Mouse (Mus musculus) cerebellum, adult 11 months (tissue): Measurements from ENCODE around the gene Galr2.

Source experiments
- DNase-seq: peaks from one replicate; pipeline ENCODE4 v3.0.0; 2022

Gene Galr2

GRCm38 (mm10) chr11:116307762-116308531 lies 27.2 kb downstream of the Galr2 start:
- no peak for DNase-seq

GRCm38 (mm10) chr11:116309601-116310000 lies 28.9 kb downstream of the Galr2 start:
- no peak for DNase-seq

DNA sequence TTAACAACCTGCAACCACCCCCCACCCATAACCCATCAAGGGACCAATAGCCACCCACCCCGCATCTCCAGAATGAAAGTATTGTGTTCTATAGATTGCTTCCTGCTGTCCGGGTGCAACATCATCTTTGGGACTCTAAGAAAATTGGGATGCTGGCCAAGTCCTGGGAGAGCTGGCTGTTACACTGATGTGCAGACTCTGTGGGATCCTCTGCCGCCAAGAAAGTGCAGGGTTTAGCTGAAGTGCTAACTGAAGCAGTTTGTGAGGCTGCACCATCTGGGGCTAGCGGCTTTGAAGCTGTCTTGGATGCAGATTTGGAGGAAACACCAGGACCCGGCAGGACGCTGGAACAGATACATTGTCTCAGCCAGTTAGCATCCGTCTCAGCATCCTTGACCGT lies 30.4 kb downstream of the Galr2 start:
- no peak for DNase-seq

- DNase-seq: no peak
Observed at GRCm38 (mm10) chr11:116312359-116312758, 31.6 kb downstream of the Galr2 start.

- DNase-seq: peak; percentile 78
Observed at GRCm38 (mm10) chr11:116318719-116319659, 38.2 kb downstream of the Galr2 start.

GRCm38 (mm10) chr11:116326963-116327603 lies 46.3 kb downstream of the Galr2 start:
- DNase-seq: no peak

DNA sequence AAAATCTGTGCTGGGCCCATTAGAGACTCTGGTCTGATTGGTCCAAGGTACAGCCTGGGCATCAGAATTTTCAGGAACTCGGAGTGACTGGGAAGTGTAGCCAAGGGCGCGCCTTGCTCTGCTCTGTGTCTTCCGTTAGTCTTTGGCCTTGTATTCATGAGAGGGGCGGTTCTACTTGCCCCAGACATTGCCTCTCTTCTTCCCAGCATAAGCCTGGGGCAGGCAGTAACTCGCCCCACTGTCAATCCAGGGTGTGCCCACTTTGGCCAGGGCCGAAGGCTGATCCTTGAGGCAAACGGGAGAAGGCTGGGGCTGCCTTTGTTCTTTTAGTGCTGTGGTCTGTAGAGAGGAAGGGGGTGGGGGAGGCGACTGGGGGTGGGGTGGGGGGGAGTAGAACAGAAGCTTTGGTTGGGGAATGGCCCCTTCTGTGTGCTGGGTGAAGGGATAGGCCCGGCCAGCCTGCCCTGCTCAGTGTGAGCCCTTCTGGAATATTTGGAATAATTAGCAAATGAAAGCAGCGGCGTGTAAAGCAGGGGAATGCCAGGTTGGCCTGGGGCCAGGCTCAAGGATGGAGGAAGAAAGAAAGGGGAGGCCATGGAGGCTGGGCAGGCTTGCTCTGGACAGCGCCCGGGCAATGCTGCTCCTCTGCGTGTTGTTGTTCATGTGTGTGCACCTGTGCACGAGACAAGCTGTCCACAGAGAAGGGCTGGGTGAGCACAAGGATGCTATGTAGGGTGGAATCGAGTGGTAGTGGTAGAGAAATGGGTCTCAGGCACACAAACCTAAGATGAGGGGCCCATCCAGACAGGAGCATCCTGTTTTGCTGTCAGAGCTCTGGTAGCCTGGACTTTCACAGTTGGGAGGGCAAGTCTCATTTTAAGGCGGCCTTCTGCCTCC lies 48.8 kb downstream of the Galr2 start:
- no peak for DNase-seq

GRCm38 (mm10) chr11:116330211-116330518 lies 49.4 kb downstream of the Galr2 start:
- no peak for DNase-seq

GRCm38 (mm10) chr11:116332232-116332982 lies 51.7 kb downstream of the Galr2 start:
- peak; percentile 28 for DNase-seq

- no peak for DNase-seq
Observed at GRCm38 (mm10) chr11:116332983-116333270, 52.2 kb downstream of the Galr2 start.
